Mouse (Mus musculus): ENCODE measurements around the gene Cyb561d1. TPM values are rescaled to one million over a fixed set of nuclear protein-coding genes. Genes with fewer than 3 reads are reported as not detected.

The Cyb561d1 gene
- total RNA-seq, 2 experiments from 2014 or later: 2.7 TPM

- DNase-seq: peak; percentile 48
Observed at GRCm38 (mm10) chr3:108203621-108204325, 2.8 kb upstream of the Cyb561d1 start.

- DNase-seq: no peak
Observed at GRCm38 (mm10) chr3:108203212-108203611, 2.2 kb upstream of the Cyb561d1 start.

GRCm38 (mm10) chr3:108202506-108202905 lies 1.5 kb upstream of the Cyb561d1 start:
- no peak for DNase-seq

GRCm38 (mm10) chr3:108199231-108199630 lies 1.8 kb downstream of the Cyb561d1 start:
- DNase-seq: no peak

- DNase-seq: no peak
Observed at GRCm38 (mm10) chr3:108197066-108197497, 3.9 kb downstream of the Cyb561d1 start.

- no peak for DNase-seq
Observed at GRCm38 (mm10) chr3:108195941-108196590, 4.9 kb downstream of the Cyb561d1 start.

GRCm38 (mm10) chr3:108195287-108195686 lies 5.7 kb downstream of the Cyb561d1 start:
- no peak for DNase-seq

- no peak for DNase-seq
Observed at GRCm38 (mm10) chr3:108193686-108194085, 7.3 kb downstream of the Cyb561d1 start.

- no peak for DNase-seq
Observed at GRCm38 (mm10) chr3:108189897-108190296, 11.1 kb downstream of the Cyb561d1 start.

- DNase-seq: no peak
Observed at GRCm38 (mm10) chr3:108188716-108189490, 12.1 kb downstream of the Cyb561d1 start.

GRCm38 (mm10) chr3:108187111-108187795 lies 13.8 kb downstream of the Cyb561d1 start:
- no peak for DNase-seq

- DNase-seq: peak; percentile 50
Observed at GRCm38 (mm10) chr3:108186098-108187047, 14.6 kb downstream of the Cyb561d1 start, which contains the start of gene Amigo1. Gene Amigo1, plus strand, starts transcription at chr3:108186335.

GRCm38 (mm10) chr3:108185460-108186097 lies 15.4 kb downstream of the Cyb561d1 start:
- no peak for DNase-seq

GRCm38 (mm10) chr3:108184742-108185141 lies 16.3 kb downstream of the Cyb561d1 start:
- no peak for DNase-seq

GRCm38 (mm10) chr3:108180514-108180913 lies 20.5 kb downstream of the Cyb561d1 start:
- no peak for DNase-seq

- DNase-seq: no peak
Observed at GRCm38 (mm10) chr3:108178756-108179715, 22.0 kb downstream of the Cyb561d1 start.

- DNase-seq: peak; percentile 59
Observed at GRCm38 (mm10) chr3:108174672-108175531, 26.1 kb downstream of the Cyb561d1 start.

GRCm38 (mm10) chr3:108169199-108169598 lies 31.8 kb downstream of the Cyb561d1 start:
- DNase-seq: no peak

Data from gastrocnemius, postnatal 25 days (tissue).